Mouse (Mus musculus) lung, embryonic 15.5 days (tissue): ENCODE measurements at regions not wholly inside any gene's neighbourhood (a gene's known extent, or its start where the extent isn't known, plus 50 kb on each side); places are given as distances from the start of the nearest gene placed in this dataset.
"Not testable (repeated sequence)": the region's sequence is repeated elsewhere in the genome, so short reads cannot be mapped to it uniquely, and the experiment has no call there.

Experiments used
- ATAC-seq: fragments of 200-750 bp; cut with Nextera tagmentation; 2 replicates; pipeline ENCODE4 v1.8.0; 2017; ENCODE audit warnings: moderate number of reproducible peaks, borderline replicate concordance; ENCODE audit not compliant: low FRiP score, low TSS enrichment; ENCODE audit errors: extremely low read depth
- H3K27ac ChIP-seq: fragments of 300-500 bp; sonication (generic); 2 replicates; pipeline ENCODE4 v1.5.1; 2015; ENCODE audit warnings: moderate library complexity, mild to moderate bottlenecking, inconsistent platforms
- H3K27me3 ChIP-seq: fragments of 300-500 bp; sonication (generic); 2 replicates; pipeline ENCODE4 v1.6.1; 2015; ENCODE audit warnings: inconsistent platforms
- H3K36me3 ChIP-seq: fragments of 300-500 bp; sonication (generic); 2 replicates; pipeline ENCODE4 v1.6.1; 2015; ENCODE audit warnings: inconsistent platforms
- H3K4me1 ChIP-seq: fragments of 300-500 bp; sonication (generic); 2 replicates; pipeline ENCODE4 v1.6.1; 2015; ENCODE audit warnings: inconsistent platforms
- H3K4me2 ChIP-seq: fragments of 300-500 bp; sonication (generic); 2 replicates; pipeline ENCODE4 v1.6.1; 2015; ENCODE audit warnings: inconsistent platforms, mild to moderate bottlenecking, moderate library complexity
- H3K4me3 ChIP-seq: fragments of 300-500 bp; sonication (generic); 2 replicates; pipeline ENCODE4 v1.5.1; 2015; ENCODE audit warnings: mild to moderate bottlenecking, inconsistent platforms
- H3K9ac ChIP-seq: fragments of 300-500 bp; sonication (generic); 2 replicates; pipeline ENCODE4 v1.6.1; 2015; ENCODE audit warnings: inconsistent platforms
- H3K9me3 ChIP-seq: fragments of 300-500 bp; sonication (generic); 2 replicates; pipeline ENCODE4 v1.6.1; 2016; ENCODE audit warnings: inconsistent platforms
- WGBS: fragments of 180-500 bp; shearing (Covaris S2); methylation state at CpG from one replicate; pipeline ENCODE4 v1.1.7; 2015; 5-methylcytosine and 5-hydroxymethylcytosine counted together

DNA sequence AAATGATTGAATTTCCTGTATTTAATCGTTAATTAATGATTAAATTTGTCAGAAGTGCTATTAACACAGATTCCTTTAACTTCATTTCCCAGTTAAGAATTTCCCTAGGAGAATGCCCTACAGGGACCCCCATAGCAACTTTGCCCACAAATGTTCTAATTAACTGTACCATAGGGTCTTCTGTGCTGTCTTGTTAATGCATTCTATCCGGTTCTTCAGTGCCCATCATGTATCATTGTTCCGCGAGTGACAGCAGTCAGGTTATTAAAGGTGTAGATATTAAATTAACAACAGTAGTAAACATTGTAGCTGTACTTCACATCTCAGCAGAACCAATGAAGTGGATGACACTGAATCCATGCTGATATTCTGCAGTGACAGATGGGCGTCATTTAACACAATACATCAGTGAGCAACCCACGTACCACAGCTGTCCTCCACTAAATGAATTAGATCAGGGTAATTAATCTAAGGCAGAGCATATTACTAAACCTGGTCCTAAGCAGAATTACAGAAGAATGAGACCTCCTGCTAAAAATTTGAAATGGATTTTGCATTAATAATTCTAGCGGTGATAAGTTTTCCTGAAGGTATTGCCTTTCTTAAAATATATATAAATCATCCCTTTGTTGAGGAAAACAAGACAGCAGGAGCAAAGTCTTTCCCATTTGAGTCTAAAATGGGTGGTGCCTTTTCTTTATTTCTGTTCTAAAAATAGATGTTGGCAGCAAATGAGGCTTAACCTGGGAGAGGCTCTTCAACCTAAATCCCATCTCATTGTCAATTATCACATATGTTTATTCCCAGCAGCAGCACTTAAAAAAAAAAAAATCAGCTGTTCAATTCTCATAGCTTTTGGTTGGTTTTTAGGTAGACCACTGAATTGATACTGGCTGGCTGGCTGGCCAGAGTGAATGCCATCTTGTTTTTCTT lies 872.3 kb downstream of the Nxph1 start:
- H3K36me3 ChIP-seq = no peaks in the 10 kb centered on the region
- H3K4me1 ChIP-seq = no peaks in the 10 kb centered on the region
- 81% methylated on average over 7 of the region's 7 CpGs for WGBS
- no peak overlapping the region for H3K4me3 ChIP-seq
- no peak overlapping the region for H3K4me2 ChIP-seq
- H3K9me3 ChIP-seq = no peaks in the 10 kb centered on the region
- no peak overlapping the region for H3K9ac ChIP-seq
- H3K27me3 ChIP-seq = no peaks in the 10 kb centered on the region
- no peak for ATAC-seq
- no peak overlapping the region for H3K27ac ChIP-seq

GRCm38 (mm10) chr6:9834884-9835476 lies 886.7 kb downstream of the Nxph1 start:
- Histone ChIP-seq H3K4me1 (no peaks in the 10 kb centered on the region), H3K27ac (no peak overlapping the region), H3K36me3 (no peaks in the 10 kb centered on the region), H3K4me2 (no peak overlapping the region), H3K4me3 (no peak overlapping the region), H3K9ac (no peak overlapping the region), H3K27me3 (no peaks in the 10 kb centered on the region), H3K9me3 (no peaks in the 10 kb centered on the region)
- ATAC-seq = no peak
- WGBS = 46% methylated on average over 5 of the region's 5 CpGs

DNA sequence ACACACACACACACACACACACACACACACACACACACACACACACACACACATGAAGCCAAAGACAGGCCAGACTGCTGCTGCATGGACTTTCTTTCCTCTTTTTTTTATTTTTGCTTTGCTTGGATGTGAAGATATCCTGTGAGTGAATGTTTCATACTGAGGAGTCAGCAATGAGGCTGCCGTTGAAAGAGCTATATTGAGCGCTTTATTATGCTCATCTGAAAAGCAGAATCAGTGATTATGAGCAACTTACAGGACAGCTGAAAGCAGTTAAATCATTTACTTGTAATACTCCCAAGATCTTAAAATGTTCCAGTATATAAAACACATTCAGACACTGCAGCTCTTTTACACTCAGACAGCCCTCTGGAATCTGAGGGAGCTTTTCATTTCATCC lies 894.2 kb downstream of the Nxph1 start:
- Histone ChIP-seq H3K27me3 (no peaks in the 10 kb centered on the region), H3K4me1 (no peaks in the 10 kb centered on the region), H3K27ac (no peak overlapping the region), H3K36me3 (no peaks in the 10 kb centered on the region), H3K4me2 (no peak overlapping the region), H3K9me3 (no peaks in the 10 kb centered on the region), H3K9ac (no peak overlapping the region), H3K4me3 (no peak overlapping the region)
- ATAC-seq = no peak
- WGBS = 91% methylated on average over 2 of the region's 2 CpGs

DNA sequence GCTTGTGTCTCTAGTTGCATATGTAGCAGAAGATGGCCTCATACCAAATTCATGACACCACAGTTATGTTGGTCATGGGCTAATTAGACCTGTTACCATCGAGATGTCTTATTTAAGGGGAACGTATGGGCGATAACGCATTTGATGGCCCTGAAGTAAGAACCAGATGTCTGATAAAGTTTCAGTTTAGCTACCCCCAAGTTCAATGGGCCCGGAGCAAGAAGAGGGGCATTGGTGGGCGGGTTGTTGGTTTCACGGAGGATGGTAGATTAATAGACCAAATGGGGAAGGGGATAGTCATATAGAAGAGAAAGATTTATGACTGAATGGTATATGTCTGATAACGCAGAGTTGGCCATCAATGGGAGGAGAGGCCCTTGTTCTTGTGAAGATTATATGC lies 941.6 kb downstream of the Nxph1 start:
- ATAC-seq = peak; percentile 100
- H3K9me3 ChIP-seq, H3K27ac ChIP-seq, H3K36me3 ChIP-seq, H3K27me3 ChIP-seq, H3K9ac ChIP-seq, H3K4me3 ChIP-seq, H3K4me1 ChIP-seq, H3K4me2 ChIP-seq: not testable (repeated sequence)
- WGBS = 84% methylated on average over 8 of the region's 8 CpGs
